Mouse (Mus musculus): ENCODE measurements around the gene 4932438A13Rik. TPM values are rescaled to one million over a fixed set of nuclear protein-coding genes. Genes with fewer than 3 reads are reported as not detected.

Gene 4932438A13Rik
- total RNA-seq, 2 experiments from 2014 or later, result 121 to 137 TPM

DNA sequence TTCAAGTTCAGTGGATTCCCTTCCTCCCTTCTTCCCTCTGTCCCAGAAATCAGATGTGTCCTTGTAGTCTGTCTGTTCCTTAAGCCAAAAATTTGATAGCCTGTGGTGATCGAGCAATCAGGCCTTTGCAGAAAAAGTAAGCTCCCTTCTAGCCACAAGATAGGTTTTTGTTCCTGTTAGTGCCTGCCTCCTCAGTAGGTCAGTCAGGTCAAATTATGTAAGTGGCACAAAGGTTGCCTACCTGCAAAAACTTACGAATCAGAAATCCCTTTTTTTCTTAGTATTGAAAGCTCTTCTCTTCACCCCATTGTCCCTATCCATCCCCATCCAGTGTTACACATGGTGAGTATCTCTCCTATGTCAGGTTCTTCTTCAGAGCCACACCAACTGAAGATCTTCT, 54.9 kb downstream of the 4932438A13Rik start:
- no peak for DNase-seq
- intact Hi-C loops (cut with DNase I), result no loop called here

- DNase-seq, result no peak
- intact Hi-C loops (cut with DNase I), result no loop called here
Measured at GRCm38 (mm10) chr3:36918322-36918721, 55.4 kb downstream of the 4932438A13Rik start.

DNA sequence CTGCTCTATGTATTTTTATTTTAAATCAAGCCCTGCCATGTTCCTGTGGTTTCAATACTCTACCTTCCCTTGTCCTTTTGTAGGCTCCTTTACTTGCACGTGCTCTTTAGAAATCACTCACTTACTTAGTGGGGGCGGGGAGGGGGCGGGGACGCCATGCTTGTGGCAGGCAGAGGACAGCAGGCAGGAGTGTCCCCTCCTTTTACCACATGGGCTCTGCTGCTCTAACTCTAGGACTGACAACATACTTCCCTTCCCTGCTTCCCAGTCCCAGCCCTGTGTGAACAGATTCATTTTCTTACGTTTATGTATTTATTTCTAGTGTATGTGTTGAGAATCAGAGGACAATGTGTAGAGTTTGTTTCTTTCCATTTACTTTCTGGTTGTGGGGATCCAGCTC, 78.7 kb downstream of the 4932438A13Rik start:
- no peak for DNase-seq
- intact Hi-C loops (cut with DNase I), result no loop called here

DNA sequence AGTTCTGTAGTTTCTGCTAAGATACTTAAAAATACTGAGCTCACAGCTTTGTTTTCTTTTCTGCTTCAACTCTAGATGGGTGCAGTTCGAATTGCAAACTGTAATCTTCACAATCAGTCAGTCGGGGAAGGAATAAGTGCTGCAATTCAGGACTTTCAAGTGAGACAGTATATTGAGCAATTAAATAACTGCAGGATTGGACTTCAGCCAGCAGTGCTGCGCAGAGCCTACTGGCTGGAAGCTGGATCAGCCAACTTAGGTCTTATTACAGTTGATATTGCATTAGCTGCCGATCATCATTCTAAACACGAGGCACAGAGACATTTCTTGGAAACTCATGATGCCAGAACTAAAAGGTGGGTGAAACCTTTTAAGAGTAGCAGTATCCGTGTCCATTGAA, 79.2 kb downstream of the 4932438A13Rik start:
- no peak for DNase-seq
- intact Hi-C loops (cut with DNase I), result no loop called here

- no peak for DNase-seq
- intact Hi-C loops (cut with DNase I), result no loop called here
Measured at GRCm38 (mm10) chr3:36943706-36944105, 80.8 kb downstream of the 4932438A13Rik start.

DNA sequence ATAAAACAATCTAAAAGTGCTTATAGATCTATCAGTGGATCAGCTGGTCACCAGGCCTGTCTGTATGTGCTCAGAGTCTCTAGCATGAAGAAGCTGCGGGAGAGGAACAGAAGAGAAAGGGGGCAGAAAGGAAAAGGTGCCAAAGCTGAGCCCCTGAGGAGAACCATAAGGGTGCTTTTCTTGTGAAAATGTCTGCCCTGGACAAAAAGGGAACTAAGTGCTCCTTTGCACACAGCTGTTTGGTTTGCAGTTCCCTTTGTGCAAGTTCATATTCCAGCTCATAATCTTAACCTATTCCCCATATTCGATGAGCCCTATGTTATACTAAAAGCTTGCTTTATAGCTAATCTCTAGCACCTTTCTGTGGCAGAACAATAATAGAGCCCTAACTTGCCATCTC, 175.1 kb downstream of the 4932438A13Rik start:
- DNase-seq, result no peak
- intact Hi-C loops (cut with DNase I), result no loop called here

DNA sequence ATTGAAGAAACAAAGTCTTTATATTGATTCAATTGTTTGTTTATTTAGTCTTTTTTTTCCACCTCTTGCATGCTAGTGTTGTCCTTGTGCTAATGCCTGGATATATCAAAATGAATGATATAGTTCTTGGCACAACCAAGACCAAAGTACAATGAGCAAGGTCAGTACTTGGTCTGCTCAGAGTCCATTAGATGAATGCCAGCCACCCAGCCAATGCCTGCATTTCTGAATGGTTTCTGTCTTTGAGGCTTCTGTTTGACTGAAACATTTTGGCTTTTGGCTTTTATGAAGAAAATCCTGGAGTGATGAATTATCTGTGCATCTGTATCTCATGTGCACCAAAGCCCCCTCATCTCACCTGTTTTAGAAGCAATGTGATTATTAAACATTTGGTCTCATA, 176.9 kb downstream of the 4932438A13Rik start:
- intact Hi-C loops (cut with DNase I), result no loop called here
- DNase-seq, result no peak

DNA sequence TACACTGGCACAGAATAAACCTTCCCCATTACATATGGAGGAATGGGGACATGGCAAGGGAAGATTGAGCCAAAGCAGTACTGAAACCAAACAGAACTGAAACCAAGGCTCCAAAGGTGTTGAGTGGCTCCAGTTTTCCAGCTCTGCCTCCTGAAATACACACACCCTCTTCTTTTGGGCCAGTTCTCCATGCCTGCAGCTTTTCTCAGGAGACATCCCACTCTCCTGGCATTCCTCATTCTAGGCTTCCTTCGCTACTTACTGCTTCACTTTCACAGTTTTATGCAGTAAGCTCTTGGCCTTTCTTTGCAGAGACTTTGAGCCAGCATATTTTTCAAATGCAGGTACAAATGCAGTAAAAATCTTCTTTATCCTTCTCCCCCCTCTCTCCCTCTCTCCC, 188.6 kb downstream of the 4932438A13Rik start:
- intact Hi-C loops (cut with DNase I), result no loop called here
- no peak for DNase-seq

- intact Hi-C loops (cut with DNase I), result no loop called here
- DNase-seq, result no peak
Measured at GRCm38 (mm10) chr3:37063406-37063805, 200.5 kb downstream of the 4932438A13Rik start, which contains the start of gene Adad1. Gene Adad1, plus strand, starts transcription at chr3:37063527.

DNA sequence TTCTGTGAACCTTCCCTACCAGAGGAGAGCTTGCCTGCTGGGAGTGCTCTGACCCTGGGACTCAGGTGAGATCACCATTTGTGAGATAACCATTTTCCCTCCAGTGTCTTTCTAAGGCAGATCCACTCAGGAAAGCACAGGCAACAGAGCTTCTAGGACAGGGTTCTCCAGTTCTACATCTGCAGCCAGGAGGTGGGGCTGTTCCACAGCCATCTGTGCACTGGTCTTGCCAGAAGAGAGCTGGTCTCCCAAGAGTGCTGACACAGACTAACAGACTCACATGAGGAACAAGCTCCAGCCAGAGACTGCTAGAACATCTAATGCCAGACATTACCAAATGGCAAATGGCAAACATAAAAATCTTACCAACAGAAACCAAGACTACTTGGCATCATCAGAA, 210.3 kb downstream of the 4932438A13Rik start:
- intact Hi-C loops (cut with DNase I), result no loop called here
- DNase-seq, result peak; percentile 58

GRCm38 (mm10) chr3:37084860-37085259, 222.0 kb downstream of the 4932438A13Rik start:
- no peak for DNase-seq
- intact Hi-C loops (cut with DNase I), result no loop called here

- intact Hi-C loops (cut with DNase I), result no loop called here
- DNase-seq, result no peak
Measured at GRCm38 (mm10) chr3:37090721-37091120, 227.8 kb downstream of the 4932438A13Rik start.

Other genes with a start within 250 kb of the 4932438A13Rik start
- 10 to 100 TPM; 15.3 to 18.3 TPM for gene Bbs7, start 249.6 kb upstream of the 4932438A13Rik start, total RNA-seq (2021)
- gene Trpc3, start 172.9 kb upstream of the 4932438A13Rik start, total RNA-seq (2021), result 10 to 100 TPM; 14.9 to 15.6 TPM
- gene Adad1, start 200.4 kb downstream of the 4932438A13Rik start, total RNA-seq (2021), result not detected